Mouse (Mus musculus): Measurements from ENCODE around the gene Ranbp3l. TPM values are rescaled to one million over a fixed set of nuclear protein-coding genes. Genes with fewer than 3 reads are reported as not detected.

The Ranbp3l gene
- polyA plus RNA-seq, 1 experiment from 2014 or later, result not detected

DNA sequence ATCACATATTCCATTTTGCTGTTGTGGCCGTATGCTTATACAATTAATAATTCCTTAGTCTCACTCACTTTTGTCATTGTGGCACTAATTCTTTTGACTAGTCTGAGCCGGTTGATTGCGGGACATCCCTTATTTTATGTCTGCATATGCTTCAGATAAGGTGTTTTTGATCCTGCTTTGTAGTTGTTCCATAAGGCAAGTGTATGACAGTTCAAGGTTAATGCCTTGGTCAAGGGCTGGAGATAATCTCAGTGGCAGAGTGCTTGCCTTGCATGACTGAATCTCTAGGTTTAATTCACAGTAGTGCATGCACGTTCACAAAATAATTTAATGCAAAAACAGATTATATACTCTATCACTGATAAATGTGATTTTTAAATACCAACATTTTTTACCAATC, 129.1 kb downstream of the Ranbp3l start:
- Histone ChIP-seq H3K4me3 (ENCODE audit: inconsistent target) (no peak overlapping the region), H3K36me3 (ENCODE audit: inconsistent target) (peaks cover 31% of the 10 kb centered on the region)
- 93% methylated on average over 4 of the region's 4 CpGs for WGBS (ENCODE audit: missing documents)

DNA sequence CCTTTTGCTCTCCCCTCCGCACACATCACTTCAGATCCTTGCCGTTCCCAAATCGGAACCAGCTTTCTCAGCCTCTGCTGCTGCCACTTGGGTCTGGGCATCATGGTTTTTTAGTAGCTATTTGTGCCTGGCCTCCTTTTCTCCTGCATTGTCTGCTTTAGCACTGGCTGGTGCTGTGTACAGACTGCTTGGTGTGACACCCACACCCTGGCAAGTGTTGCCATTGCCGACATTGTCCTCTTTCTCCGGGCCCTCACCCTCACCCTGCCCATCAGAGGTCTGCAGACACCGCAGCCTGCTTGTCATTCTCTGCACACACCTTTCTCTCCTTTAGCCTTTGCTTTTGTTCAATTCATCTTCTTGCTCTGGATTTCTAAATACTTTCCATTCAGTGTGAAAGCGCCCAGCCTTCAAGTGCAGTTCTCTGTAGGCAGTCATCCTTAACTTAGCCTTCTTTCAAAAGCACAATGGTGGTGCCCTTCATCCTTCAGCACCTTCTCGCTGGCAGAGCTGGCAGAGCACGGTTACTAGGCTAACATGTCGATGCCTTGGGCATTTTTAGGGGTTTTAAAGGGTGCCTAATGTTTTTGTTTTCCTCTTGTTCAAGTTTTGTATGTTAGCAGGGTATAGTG, 132.8 kb downstream of the Ranbp3l start:
- WGBS (ENCODE audit: missing documents), result 95% methylated on average over 10 of the region's 10 CpGs
- H3K36me3 ChIP-seq (ENCODE audit: inconsistent target), result peaks cover 23% of the 10 kb centered on the region

More for the DNA sequence above, 129.1 kb downstream of the Ranbp3l start:
- Histone ChIP-seq H3K79me2 (ENCODE audit: inconsistent target) (no peaks in the 10 kb centered on the region), H3K27ac (no peak overlapping the region)

DNA sequence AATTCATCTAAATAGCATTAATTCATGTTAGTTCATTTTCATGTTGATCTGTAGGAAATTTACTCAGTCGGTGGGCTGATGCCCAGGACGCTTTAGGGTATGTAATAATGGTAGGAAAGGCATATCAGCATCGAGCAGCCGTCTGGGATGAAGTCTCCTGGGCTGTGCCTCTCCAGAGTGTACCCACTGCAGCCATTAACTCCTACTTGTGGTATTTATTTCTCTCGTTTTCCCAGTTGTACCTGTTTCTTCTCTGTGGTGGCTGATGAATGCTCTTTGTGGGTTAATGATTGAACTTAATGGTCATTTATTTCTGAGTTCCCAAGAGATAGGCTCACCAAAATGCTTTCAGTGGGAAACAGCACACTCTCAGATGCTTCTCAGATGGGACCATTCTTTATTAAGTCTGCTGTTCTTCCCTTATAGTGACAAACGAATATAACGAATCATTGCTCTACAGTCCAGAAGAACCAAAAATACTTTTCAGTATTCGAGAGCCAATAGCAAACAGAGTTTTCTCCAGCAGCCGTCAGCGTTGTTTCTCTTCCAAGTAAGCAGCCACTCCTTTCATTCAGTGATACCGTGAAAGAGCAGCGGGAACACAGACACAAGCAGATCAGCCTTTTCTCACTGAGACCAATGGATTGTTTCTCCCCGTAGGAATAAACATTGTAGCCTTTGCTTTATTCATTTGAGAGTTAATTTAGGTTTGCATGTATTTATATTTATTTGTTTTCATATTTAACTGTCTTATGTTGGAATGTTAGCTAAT, 138.7 kb downstream of the Ranbp3l start:
- no peaks in the 10 kb centered on the region for H3K79me2 ChIP-seq (ENCODE audit: inconsistent target)
- peaks cover 13% of the 10 kb centered on the region for H3K36me3 ChIP-seq (ENCODE audit: inconsistent target)
- H3K27ac ChIP-seq, result no peak overlapping the region
- 97% methylated on average over 13 of the region's 13 CpGs for WGBS (ENCODE audit: missing documents)
- no peak overlapping the region for H3K4me3 ChIP-seq (ENCODE audit: inconsistent target)

More for the DNA sequence above, 132.8 kb downstream of the Ranbp3l start:
- Histone ChIP-seq H3K4me3 (ENCODE audit: inconsistent target) (no peak overlapping the region), H3K27ac (no peak overlapping the region), H3K79me2 (ENCODE audit: inconsistent target) (no peaks in the 10 kb centered on the region)

DNA sequence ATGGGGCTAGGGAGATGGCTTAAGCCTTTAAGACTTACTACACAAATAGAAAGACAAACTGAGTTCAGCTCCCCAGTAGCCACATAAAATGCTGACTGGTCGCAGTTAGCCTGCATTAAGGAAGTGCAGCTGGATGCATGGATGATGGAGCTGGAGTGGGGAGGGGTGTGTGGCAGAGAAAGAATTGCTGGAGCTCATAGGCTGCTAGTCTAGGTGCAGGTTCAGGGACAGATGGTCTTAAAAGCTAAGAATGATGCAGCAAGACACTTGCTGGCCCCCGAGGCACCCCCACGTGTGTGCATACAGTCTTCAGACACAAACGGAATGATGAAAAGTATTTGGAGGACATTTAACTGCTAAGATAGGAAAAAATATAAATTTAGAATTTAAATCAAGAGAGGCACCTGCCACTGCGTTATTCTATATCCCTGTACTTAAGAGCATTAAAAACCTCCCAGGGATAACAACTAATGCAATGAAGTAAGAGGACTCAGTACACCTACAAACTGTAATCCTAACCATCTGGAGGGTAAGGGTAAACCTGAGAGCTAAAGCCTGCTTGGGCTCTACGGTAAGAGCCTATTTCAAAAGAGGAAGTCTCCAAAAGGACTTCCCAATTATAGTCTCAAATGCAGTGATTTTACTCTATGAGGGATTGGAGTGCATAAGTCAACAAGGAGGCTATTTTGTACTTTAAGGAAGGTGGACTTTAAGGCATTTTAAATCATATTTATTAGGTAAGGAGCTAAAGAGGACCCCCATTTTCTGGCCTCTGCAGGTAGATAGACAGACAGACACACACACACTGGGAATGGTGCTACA, 143.0 kb downstream of the Ranbp3l start:
- Histone ChIP-seq H3K4me3 (ENCODE audit: inconsistent target) (no peak overlapping the region), H3K36me3 (ENCODE audit: inconsistent target) (peaks cover 48% of the 10 kb centered on the region), H3K79me2 (ENCODE audit: inconsistent target) (no peaks in the 10 kb centered on the region), H3K27ac (no peak overlapping the region)
- 77% methylated on average over 6 of the region's 6 CpGs for WGBS (ENCODE audit: missing documents)

DNA sequence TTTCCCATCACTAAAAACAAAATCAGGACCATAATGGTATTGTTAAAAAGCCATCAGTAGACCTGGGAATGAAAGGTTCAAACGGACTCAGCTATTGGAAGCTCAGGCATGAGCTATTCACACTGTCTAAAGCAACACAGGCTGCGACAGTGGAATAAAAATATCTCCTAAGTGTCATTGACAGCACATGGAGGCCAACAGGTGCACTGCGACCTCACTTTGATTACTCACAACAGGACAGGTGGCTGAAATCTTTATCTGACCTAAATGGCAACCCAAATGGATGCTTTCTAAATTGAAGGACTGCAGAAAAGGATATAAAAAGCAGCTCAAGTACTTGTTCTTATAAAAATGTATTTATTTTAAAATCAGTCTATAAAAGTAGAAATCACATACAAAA, 143.9 kb downstream of the Ranbp3l start:
- Histone ChIP-seq H3K36me3 (ENCODE audit: inconsistent target) (peaks cover 57% of the 10 kb centered on the region), H3K4me3 (ENCODE audit: inconsistent target) (no peak overlapping the region), H3K27ac (no peak overlapping the region), H3K79me2 (ENCODE audit: inconsistent target) (no peaks in the 10 kb centered on the region)
- WGBS (ENCODE audit: missing documents), result 91% methylated on average over 3 of the region's 3 CpGs

DNA sequence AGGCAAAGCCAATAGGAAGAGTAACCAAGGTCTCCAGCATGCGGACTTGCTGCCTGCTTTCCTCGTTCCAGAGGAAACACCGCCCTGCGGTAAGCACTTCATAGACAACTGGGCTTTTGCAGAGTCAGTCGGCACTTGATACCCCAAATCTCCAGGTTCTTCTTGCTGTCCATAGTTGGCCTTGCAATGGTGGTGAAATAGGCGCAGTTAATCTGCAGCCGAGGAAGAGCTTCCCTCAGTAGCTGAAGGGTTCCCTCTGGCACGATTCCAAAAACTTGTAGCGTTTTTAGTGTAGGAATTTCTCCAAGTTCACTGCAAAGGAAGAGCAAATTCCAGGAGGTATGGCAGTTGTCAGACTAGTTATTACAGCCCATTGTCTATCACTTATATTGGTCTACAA, 145.8 kb downstream of the Ranbp3l start:
- H3K4me3 ChIP-seq (ENCODE audit: inconsistent target), result no peak overlapping the region
- 90% methylated on average over 9 of the region's 9 CpGs for WGBS (ENCODE audit: missing documents)
- no peaks in the 10 kb centered on the region; the same call in 1 of the 2 replicates for H3K79me2 ChIP-seq (ENCODE audit: inconsistent target)
- H3K27ac ChIP-seq, result no peak overlapping the region
- H3K36me3 ChIP-seq (ENCODE audit: inconsistent target), result peaks cover 58% of the 10 kb centered on the region

DNA sequence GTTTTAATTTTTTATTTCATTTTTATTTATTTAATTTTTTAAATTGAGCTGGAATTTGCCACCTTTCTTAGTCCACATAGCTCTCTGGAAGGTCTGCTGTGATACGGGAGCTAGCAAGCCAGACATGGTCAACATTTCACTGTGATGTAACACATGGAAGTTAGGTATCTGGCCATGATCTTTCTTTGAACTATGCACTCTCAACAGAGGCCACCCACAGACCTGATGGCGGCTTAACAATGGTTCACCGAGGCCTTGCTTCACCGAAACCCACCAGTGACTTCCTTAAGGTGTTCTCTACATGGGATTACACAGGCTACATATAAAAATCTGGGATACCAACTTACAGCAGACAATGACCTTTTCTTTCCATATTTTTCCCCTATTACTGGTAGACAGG, 146.4 kb downstream of the Ranbp3l start:
- H3K4me3 ChIP-seq (ENCODE audit: inconsistent target), result no peak overlapping the region
- no peaks in the 10 kb centered on the region; the same call in 1 of the 2 replicates for H3K79me2 ChIP-seq (ENCODE audit: inconsistent target)
- WGBS (ENCODE audit: missing documents), result 94% methylated on average over 3 of the region's 4 CpGs
- H3K27ac ChIP-seq, result no peak overlapping the region
- H3K36me3 ChIP-seq (ENCODE audit: inconsistent target), result peaks cover 58% of the 10 kb centered on the region

DNA sequence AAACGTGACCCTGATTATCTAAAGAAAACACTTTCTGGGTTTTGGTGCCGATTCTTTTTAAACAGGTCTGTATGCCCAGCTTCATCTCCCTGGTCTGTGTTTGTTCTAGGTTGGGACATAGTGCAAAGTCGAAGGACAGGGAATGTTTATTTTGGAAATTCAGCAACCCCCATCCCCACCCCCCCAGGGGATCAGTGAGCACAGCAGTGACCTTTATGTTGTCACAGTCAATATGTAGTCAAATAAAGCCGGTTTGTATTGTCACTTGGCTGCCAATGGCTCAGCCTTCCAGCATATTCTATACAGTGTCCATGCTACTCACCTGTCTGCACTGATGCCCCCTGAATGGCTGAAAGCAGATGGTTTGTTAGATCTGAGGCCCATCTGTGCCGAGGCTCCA, 146.8 kb downstream of the Ranbp3l start:
- 98% methylated on average over 5 of the region's 5 CpGs for WGBS (ENCODE audit: missing documents)
- H3K4me3 ChIP-seq (ENCODE audit: inconsistent target), result no peak overlapping the region
- no peaks in the 10 kb centered on the region; the same call in 1 of the 2 replicates for H3K79me2 ChIP-seq (ENCODE audit: inconsistent target)
- H3K27ac ChIP-seq, result no peak overlapping the region
- peaks cover 58% of the 10 kb centered on the region for H3K36me3 ChIP-seq (ENCODE audit: inconsistent target)

Other genes with a start within 250 kb of the Ranbp3l start
- gene Nadk2, start 103.3 kb downstream of the Ranbp3l start, polyA plus RNA-seq (2018), result 7.8 to 10.3 TPM (median 8.3 TPM) in 3 replicates
- 27.7 to 35.1 TPM (median 34.0 TPM) in 3 replicates for gene Lmbrd2, start 172.6 kb downstream of the Ranbp3l start, polyA plus RNA-seq (2018)
- 11.8 to 12.1 TPM (median 11.9 TPM) in 3 replicates for gene Skp2, start 187.5 kb downstream of the Ranbp3l start, polyA plus RNA-seq (2018)

All from macrophage (primary cell).